Mouse (Mus musculus) small intestine, adult 2 months (tissue): ENCODE measurements around the gene H2al2a. TPM values are rescaled to one million over a fixed set of nuclear protein-coding genes. Genes with fewer than 3 reads are reported as not detected.

Experiments
- H3K27ac ChIP-seq: fragments of 200-500 bp; 2 replicates; pipeline ENCODE4 v1.5.1; 2012; ENCODE audit warnings: low read depth, low read length, control low read depth, inconsistent platforms; ENCODE audit not compliant: insufficient read depth
- H3K27me3 ChIP-seq: fragments of 200-500 bp; 2 replicates; pipeline ENCODE4 v1.6.1; 2012; ENCODE audit warnings: mild to moderate bottlenecking, moderate library complexity, low read length, inconsistent platforms; ENCODE audit not compliant: control insufficient read depth, insufficient read depth
- H3K36me3 ChIP-seq: fragments of 200-500 bp; 2 replicates; pipeline ENCODE4 v1.6.1; 2012; ENCODE audit warnings: mild to moderate bottlenecking, low read length, control low read depth, inconsistent platforms; ENCODE audit not compliant: control insufficient read depth, insufficient read depth
- H3K4me1 ChIP-seq: fragments of 200-500 bp; 2 replicates; pipeline ENCODE4 v1.6.1; 2012; ENCODE audit warnings: low read length, inconsistent platforms, mixed read lengths; ENCODE audit not compliant: control insufficient read depth, insufficient read depth, insufficient read length
- H3K4me3 ChIP-seq: fragments of 200-500 bp; 2 replicates; pipeline ENCODE4 v1.5.1; 2012; ENCODE audit warnings: low read depth, mild to moderate bottlenecking, control low read depth, inconsistent platforms, low read length, moderate library complexity
- CTCF ChIP-seq: fragments of 200-500 bp; IDR thresholded peaks from 2 replicates; pipeline ENCODE4 v1.5.1; 2012; ENCODE audit warnings: low read depth, mild to moderate bottlenecking, control low read depth, inconsistent platforms, low read length, moderate library complexity, mixed read lengths; ENCODE audit not compliant: insufficient replicate concordance, insufficient read length; ENCODE audit errors: extremely low read depth
- POLR2A ChIP-seq: fragments of 200-500 bp; IDR thresholded peaks from 2 replicates; pipeline ENCODE4 v1.6.1; 2012; ENCODE audit warnings: low read depth, mild to moderate bottlenecking, control low read depth, inconsistent platforms, low read length, moderate library complexity
- WGBS: fragments of 180-500 bp; shearing (Covaris S2); methylation state at CpG from one replicate; pipeline ENCODE4 v1.1.7; 2018; 5-methylcytosine and 5-hydroxymethylcytosine counted together
- polyA plus RNA-seq: library from polyadenylated mRNA; depleted of rRNA; stranded (reverse); fragments of >200 nt; gene quantifications from 2 replicates; pipeline ENCODE4 v1.2.3, GENCODE M21; 2012

Gene H2al2a
- polyA plus RNA-seq, 1 experiment = not detected

GRCm38 (mm10) chr2:18015581-18015980, 18.8 kb upstream of the H2al2a start:
- TF ChIP-seq POLR2A = no peak
- TF ChIP-seq CTCF = no peak

GRCm38 (mm10) chr2:18012866-18013265, 16.1 kb upstream of the H2al2a start:
- H3K27me3 ChIP-seq = no peaks in the 10 kb centered on the region
- no peaks in the 10 kb centered on the region for H3K4me1 ChIP-seq
- H3K27ac ChIP-seq = no peak overlapping the region
- H3K4me3 ChIP-seq = no peak overlapping the region
- no peaks in the 10 kb centered on the region for H3K36me3 ChIP-seq
- WGBS = 87% methylated on average over 3 of the region's 3 CpGs
- TF ChIP-seq POLR2A (no peak), CTCF (no peak)

More at GRCm38 (mm10) chr2:18015581-18015980, 18.8 kb upstream of the H2al2a start:
- H3K27ac ChIP-seq = no peak overlapping the region
- 63% methylated on average over 3 of the region's 3 CpGs for WGBS
- H3K27me3 ChIP-seq = no peaks in the 10 kb centered on the region
- no peaks in the 10 kb centered on the region for H3K36me3 ChIP-seq
- H3K4me1 ChIP-seq = no peaks in the 10 kb centered on the region
- H3K4me3 ChIP-seq = no peak overlapping the region

GRCm38 (mm10) chr2:18011226-18011625, 14.5 kb upstream of the H2al2a start:
- no peak overlapping the region for H3K4me3 ChIP-seq
- H3K27me3 ChIP-seq = no peaks in the 10 kb centered on the region
- H3K27ac ChIP-seq = no peak overlapping the region
- 85% methylated on average over 6 of the region's 6 CpGs for WGBS
- no peaks in the 10 kb centered on the region for H3K4me1 ChIP-seq
- TF ChIP-seq POLR2A (no peak), CTCF (no peak)
- H3K36me3 ChIP-seq = no peaks in the 10 kb centered on the region

GRCm38 (mm10) chr2:18005137-18005536, 8.4 kb upstream of the H2al2a start:
- 44% methylated on average over 8 of the region's 8 CpGs for WGBS
- no peaks in the 10 kb centered on the region for H3K27me3 ChIP-seq
- H3K36me3 ChIP-seq = no peaks in the 10 kb centered on the region
- TF ChIP-seq POLR2A = no peak
- TF ChIP-seq CTCF = no peak
- no peak overlapping the region for H3K4me3 ChIP-seq
- no peak overlapping the region for H3K27ac ChIP-seq
- H3K4me1 ChIP-seq = no peaks in the 10 kb centered on the region

GRCm38 (mm10) chr2:18004286-18004685, 7.5 kb upstream of the H2al2a start:
- TF ChIP-seq POLR2A (no peak), CTCF (no peak)
- 82% methylated on average over 4 of the region's 4 CpGs for WGBS
- Histone ChIP-seq H3K36me3 (no peaks in the 10 kb centered on the region), H3K27me3 (no peaks in the 10 kb centered on the region), H3K27ac (no peak overlapping the region), H3K4me3 (no peak overlapping the region), H3K4me1 (no peaks in the 10 kb centered on the region)

GRCm38 (mm10) chr2:18002306-18002705, 5.5 kb upstream of the H2al2a start:
- Histone ChIP-seq H3K27me3 (no peaks in the 10 kb centered on the region), H3K27ac (no peak overlapping the region), H3K4me1 (no peaks in the 10 kb centered on the region), H3K36me3 (no peaks in the 10 kb centered on the region), H3K4me3 (no peak overlapping the region)
- TF ChIP-seq CTCF = no peak
- TF ChIP-seq POLR2A = no peak
- WGBS = 88% methylated on average over 3 of the region's 3 CpGs

- H3K27ac ChIP-seq = no peak overlapping the region
- H3K4me1 ChIP-seq = no peaks in the 10 kb centered on the region
- no peaks in the 10 kb centered on the region for H3K27me3 ChIP-seq
- H3K4me3 ChIP-seq = no peak overlapping the region
- H3K36me3 ChIP-seq = no peaks in the 10 kb centered on the region
- TF ChIP-seq CTCF = no peak
- TF ChIP-seq POLR2A = no peak
Measured at GRCm38 (mm10) chr2:17989562-17989961, 7.2 kb downstream of the H2al2a start.

GRCm38 (mm10) chr2:17989115-17989514, 7.6 kb downstream of the H2al2a start:
- no peak overlapping the region for H3K4me3 ChIP-seq
- H3K4me1 ChIP-seq = no peaks in the 10 kb centered on the region
- 89% methylated on average over 3 of the region's 3 CpGs for WGBS
- TF ChIP-seq POLR2A (no peak), CTCF (no peak)
- no peak overlapping the region for H3K27ac ChIP-seq
- no peaks in the 10 kb centered on the region for H3K36me3 ChIP-seq
- no peaks in the 10 kb centered on the region for H3K27me3 ChIP-seq
